Mouse (Mus musculus): ENCODE results near the gene Neurl3.
A peak's percentile ranks its signal among the peaks of the same experiment; 100 is the strongest.

Neurl3 gene

DNA sequence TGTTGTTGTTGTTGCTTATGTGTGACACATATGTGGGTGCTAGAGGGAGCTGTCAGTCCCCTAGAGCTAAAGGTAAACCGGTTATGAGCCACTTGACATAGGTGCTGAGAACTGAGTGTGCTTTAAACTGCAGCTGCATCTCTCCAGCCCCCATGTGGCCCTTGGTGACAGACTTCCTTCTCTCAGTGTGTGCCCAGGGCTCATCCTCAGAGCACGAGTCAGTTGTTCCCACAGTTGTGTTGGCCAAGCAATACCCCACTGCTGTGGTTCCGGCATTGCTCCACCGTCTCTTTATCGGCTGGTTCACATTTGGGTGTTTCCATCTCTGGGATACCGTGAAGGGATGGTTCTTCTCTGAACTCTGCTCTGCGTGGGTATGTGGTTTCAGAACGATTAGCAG is 17.2 kb downstream of the Neurl3 start:
- no peak for DNase-seq (ENCODE audit: low spot score)

DNA sequence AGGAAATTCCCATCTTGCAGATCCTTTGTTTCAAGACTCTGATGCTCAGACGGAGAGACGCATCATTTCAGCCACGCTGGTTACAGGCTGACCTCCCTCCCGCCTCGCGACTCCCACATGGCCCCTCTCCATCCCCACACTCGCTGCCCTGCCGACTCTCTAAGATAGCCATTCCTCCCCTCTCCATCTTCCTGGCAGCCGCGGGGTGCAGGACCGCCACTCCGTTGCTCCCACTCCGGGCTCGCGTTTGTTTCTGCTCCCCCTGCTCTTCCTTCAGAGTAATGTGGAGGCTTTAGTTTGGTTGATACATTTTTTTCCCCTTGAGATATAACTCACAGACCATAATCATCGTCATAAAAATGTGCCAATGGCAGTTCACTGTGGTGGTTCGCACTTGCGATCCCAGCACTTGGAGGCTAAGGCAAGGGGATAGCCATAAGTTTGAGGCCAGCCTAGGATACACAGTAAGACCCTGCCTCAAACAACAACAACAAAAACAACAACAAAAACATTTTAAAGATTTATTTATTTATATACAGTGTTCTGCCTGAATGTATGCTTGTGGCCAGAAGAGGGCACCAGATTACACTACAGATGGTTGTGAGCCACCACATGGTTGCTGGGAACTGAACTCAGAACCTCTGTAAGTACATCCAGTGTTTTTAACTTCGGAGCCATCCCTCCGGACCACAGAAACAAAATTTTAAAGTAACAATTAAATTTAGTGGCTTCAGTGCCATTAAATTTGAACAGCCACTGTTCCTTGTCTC is 18.4 kb downstream of the Neurl3 start:
- DNase-seq (ENCODE audit: low spot score) = peak; percentile 31

DNA sequence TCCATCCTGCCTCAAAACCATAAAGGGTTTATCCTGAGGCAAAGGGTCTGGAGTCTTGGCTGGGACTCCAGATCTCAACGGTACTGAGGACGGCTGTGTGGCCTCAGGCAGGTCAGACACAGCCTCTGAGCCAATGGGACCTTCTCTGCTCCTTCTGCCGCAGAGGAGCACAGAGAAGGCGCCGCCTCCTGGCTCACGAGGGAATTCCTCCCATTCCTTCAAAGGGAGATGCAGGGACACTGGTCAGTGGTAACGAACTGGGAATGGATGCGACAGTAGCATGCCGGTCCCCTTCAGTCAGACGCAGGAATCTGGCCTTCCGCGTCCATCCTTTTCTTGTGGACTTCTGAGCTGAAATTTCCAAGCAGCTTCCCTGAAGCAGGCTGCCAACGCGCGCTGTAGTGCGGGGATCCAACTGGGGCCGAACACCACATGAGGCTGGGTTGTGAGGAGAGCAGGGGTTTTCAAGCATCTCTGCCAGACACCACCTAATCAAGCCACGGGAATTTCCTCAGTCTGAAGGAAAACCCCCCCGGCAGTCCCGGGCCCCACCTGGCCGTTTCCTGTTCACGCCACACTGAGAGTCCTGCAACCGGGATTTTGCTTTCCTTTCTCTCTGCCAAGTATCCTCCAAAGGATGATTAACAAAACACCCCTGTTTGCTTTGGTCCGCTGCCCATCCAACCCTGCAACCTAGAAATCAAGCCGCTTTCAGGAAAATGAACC is 19.7 kb downstream of the Neurl3 start:
- peak; percentile 78 for DNase-seq (ENCODE audit: low spot score)

DNA sequence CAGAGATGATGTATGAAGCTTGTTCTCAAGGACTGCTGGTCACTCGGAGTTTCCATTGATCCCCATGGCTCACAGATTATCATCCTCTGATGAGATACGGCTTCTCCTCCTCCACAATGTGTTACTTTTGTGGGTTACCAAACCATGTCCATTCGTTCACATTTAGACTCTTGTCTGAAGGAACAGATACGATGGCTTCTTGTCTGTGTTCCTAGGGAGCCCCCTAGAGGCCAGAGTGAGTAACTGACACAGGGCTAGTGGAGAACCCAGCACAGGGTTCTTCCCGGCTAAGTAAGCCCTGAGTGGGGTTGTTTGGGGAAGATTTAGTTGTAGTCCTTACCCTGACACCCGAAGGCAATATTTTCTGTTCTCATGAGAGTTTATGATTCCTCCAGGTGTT is 21.7 kb downstream of the Neurl3 start:
- peak; percentile 82 for DNase-seq (ENCODE audit: low spot score)

DNA sequence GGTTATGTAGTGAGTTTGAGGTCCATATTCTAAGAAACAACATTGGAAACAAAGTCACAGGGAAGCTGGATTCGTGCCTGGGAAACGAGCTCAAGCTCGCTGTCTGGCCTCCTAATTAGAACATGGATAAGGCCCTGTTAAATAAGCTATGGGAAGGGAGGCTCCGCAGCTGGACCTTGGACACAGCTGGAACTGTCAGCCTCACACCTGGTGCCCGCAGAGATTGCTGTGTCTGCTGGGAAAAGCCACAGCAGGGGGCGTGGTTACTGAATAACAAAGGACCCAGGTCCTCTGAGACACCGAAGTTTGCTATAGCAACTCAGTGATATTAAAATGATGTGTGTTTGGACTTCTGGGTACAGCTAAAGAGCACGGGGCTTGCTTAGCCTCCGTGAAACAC is 23.1 kb downstream of the Neurl3 start:
- peak; percentile 27 for DNase-seq (ENCODE audit: low spot score)

DNA sequence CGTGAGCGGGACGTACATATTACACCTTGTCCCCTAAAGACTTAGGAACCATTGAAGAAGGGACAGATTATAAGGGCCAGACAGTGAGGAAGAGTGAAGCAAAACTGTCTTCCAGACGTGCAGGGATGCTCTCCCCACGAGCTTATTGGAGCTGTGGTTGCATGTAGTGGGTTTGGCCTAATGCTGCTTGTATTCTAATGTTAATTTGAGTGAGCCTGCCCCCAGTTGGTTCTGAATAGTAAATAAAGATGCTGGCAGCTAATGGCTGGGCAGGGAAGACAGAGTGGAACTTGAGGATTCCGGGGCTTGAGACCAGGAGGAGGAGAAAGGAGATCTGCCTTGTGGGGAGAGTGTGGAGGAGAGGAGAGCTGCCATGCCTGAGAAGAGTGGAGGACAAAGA is 27.8 kb downstream of the Neurl3 start:
- DNase-seq (ENCODE audit: low spot score) = no peak

DNA sequence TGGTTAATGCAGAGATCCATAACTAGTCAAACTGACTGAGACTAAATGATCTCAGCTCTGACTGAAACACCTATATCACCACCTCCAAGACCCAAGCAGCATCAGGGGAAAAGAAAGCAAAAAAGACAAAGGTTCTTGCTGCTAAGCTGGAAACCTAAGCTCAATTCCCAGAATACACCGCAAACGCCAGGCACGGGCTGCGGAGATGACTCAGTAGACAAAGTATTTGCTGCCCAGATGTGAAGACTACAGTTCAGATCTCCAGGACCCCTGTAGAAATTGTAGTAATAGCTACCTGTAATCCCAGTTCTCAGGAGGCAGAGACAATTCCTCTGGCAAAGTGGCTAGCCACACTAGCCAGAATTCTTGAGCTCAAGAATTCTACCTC is 29.7 kb downstream of the Neurl3 start:
- no peak for DNase-seq (ENCODE audit: low spot score)

DNA sequence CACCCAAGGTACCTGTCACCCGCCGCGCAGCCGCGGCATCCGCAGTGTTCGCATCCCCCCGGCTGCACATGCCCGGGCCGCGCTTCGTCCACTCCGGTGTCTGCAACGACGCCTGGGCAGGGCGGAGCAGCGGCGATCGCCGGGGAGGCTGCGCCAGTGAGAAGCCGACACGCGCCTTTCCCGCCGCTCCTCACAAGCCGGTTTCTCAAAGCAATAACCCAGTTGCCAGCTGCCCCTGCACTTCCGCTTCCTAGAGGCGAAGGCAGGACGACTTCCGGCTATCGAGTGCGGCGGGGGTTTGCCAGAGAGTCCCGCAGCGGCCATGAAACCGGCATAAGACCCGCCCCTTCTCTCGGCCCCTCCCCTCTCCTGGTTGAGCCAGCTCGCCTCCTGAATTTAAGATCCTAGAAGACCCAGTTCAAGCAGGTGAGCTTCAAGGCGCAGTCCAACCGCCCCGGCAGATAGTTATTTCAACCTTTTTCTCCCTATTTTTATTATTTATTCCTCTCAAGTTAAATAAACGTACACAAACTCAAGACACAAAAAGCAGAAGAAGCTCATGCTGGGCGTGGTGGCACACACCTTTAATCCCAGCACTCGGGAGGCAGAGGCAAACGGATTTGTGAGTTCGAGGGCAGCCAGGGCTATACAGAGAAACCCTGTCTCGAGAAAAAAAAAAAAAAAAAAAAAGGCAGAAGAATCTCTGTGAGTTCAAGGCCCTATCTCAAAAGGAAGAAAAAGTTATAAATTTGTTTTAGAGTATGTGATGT is 30.2 kb downstream of the Neurl3 start, which contains the start of gene Uggt1:
Uggt1 (minus strand) TSS at position 663 of the 770 bp plus-strand sequence.
- DNase-seq (ENCODE audit: low spot score) = peak; percentile 97

DNA sequence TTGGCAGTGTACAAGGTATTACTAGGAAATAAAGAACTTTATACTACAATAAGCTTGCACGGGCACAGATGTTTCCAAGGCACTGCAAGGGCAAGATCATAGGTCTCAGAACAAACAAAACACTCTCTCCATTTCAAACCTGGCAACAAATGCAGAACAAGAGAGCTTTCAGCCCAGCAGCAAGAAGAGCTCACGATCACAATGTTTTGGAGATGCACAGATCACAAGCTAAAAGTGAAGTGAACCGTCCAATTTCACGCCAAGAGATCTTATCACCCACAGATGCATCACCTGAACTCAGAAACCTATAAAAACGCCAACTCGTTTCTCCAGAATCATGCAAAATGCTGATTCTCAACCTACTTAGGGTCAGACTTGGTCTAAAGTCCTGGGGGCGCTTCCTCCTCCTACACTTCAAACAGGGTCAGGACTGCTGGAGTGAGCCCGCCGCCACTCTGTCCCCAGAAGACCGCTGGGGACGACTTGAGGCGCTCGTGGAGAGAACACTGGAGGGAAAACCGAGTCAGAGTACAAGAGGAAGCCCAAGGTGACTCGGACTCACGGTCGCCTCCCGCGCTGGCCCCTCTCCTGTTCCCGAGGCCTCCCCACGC is 30.9 kb downstream of the Neurl3 start:
- DNase-seq (ENCODE audit: low spot score) = no peak

DNA sequence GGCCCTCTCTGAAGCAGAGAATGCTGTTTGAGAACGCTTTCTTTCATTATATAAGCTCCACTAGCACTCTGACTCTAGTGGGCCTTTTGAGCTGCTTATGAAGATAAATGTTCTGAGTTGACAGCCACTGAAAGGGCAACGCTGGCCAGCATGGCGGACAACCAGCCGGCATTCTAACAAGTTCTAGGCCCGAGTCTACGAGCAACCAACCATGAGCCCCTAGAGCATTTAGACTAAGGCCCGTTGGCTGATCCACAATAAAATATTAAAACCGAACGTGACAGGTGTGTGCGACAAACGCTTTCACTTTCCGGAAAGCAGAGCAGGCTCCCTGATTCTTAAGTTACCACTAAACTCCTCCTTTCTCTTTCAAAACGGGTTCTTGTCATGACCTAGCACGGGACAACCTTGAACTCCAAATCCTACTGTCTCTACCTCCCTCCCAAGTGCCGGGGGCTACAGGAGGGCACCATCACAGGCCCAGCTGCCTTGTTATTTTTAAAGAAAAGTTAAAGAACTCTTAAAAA is 32.5 kb downstream of the Neurl3 start:
- DNase-seq (ENCODE audit: low spot score) = no peak

DNA sequence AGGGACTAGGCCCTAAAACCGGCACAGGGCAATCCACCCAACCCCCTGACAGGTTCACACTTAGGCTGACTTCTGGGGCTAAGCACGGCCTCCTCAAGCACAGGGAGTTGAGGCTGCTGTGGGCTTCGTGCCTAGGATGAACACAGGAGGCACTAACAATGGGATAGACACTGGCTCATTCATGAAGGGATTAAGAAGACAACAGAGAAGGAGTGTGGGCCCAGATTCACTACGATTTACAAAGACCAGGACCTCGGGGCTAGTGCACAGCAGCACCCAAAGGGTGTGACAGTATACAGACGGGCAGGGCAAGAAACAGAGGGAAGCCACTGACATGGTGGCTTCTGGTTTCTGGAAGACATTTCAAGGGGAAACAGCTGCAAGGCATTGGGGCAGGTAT is 34.3 kb downstream of the Neurl3 start:
- DNase-seq (ENCODE audit: low spot score) = no peak

DNA sequence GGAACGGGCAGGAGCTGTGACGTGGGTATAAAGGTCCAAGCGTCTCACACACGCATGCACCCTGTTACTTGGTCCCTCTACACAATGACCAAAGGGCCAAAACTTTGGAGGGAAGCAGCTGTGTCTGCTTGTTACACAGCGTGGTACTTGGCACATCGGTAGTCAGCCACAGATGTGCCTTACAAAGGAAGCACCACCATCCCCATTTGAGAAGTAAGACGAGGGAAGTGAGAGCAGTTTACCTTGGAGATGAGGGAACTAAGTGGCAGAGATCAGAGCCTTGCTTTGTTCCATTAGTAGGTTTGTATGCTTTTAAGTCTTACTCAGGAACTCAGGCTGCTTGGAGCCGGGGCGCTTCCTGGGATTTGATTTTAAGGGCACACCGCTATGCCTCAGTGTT is 35.1 kb downstream of the Neurl3 start:
- no peak for DNase-seq (ENCODE audit: low spot score)

DNA sequence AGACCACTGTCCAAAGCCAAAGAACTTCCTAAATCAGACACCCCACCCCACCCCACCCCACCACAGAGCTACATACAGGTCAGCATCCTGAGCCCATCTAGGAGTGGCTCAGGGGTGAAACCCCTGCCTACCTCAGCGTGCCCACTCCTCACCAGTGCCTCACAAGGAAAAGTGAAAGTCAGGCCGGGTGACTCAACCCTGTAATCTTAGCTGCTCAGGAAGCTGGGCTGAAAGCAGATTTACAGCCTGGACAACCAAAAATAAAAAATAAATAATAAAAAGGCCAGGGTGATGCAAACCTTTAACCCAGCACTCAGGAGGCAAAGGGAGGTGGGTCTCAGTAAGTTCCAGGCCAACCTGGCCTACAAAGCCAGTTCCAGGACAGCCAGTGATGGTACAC is 38.6 kb downstream of the Neurl3 start:
- no peak for DNase-seq (ENCODE audit: low spot score)

DNA sequence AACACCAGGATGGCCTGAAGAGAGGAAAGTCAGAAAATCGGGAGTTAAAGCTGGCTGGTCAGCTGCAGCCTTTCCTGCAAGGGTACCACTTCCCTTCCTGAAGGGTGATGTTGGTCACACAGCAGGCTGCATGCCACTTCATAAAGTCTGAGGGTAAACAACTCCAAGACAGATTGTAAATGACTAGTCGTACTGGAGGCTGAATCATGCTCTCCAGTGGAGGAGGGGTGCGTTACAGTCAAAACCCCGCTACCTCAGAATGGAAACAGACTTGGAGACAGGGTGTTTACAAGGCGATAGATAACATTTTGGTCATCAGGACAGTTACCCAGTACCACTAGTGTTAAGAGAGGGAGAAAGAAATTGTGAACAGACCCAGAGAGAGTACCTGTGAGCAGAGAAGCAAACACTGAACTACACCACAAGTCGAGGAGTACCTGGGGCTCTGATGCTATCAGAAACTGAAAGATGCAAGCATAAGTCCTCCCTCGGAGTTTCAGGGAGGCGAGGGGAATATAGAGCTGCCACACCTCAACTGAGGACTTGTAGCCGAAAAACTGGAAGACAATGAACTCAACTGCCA is 39.3 kb downstream of the Neurl3 start:
- no peak for DNase-seq (ENCODE audit: low spot score)

DNA sequence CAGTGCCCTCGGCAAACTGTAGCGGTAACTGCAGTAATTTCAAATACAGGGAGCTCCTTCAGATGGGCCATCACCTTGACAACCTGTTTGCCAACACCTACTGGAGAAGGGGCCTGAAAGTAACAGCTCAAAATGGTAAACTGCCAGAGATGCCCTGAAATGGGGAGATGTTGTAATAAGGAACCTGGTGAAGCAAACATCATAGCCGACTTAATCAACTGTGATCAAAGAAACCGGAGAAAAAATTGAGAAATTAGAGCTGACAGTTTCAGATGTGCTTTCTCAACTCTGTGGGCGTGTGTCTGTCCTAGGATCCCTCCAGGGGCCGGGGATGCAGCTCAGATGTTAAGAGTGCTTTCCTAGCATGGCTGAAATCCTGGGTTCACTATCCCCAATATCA is 41.3 kb downstream of the Neurl3 start:
- no peak for DNase-seq (ENCODE audit: low spot score)

DNA sequence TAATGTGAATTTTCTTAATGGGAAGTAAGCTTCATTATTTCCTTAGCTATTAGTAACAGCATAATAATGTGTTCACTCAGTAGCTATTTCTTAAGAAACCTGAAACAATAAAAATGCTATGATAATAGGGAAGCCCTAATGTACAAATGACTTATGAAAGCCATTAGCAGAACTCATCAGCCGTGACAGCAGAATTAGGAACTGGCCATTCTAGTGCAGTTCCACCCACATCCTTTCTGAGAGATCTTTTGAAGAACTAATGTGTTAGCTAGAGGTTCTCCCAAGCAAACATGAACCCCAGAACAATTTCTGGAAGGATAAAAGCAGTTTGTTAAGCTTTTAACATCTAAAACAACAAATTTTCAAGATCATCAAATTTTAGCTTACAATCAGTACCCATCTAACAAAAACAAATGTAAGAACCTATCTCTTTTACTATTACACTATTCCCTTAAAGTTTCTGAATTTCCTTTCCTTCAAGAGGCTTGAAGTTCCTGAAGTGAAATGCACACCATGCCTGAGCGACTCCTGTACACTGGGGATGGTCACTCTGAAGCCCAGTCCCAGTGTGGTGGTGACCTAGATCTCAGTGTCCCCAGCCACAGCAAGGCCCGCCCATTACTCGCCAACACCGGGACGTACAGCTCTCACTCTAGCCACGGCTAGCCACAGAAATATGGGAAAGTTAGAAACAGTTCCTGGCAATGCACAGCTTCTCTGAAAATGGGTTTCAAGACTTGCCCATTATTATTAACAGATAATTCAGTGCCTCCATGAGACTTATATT is 43.4 kb downstream of the Neurl3 start:
- DNase-seq (ENCODE audit: low spot score) = no peak

DNA sequence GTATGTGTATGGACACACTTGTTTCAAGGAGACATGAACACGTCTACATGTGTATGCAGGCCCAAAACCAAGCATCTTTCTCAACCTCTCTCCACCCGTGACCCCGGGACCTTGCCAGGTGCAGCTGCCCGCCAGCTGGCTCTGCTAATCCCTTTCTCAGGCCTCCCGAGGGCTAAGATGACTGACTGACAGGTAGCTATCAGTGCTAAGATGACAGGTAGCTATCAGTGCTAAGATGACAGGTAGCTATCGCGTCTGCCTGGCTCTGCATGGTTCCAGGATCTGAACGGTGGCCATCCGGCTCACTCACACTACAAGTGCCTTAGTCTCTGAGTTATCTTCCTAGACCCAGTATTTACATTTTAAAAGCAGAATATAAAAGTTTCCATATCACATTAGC is 46.0 kb downstream of the Neurl3 start:
- DNase-seq (ENCODE audit: low spot score) = no peak

DNA sequence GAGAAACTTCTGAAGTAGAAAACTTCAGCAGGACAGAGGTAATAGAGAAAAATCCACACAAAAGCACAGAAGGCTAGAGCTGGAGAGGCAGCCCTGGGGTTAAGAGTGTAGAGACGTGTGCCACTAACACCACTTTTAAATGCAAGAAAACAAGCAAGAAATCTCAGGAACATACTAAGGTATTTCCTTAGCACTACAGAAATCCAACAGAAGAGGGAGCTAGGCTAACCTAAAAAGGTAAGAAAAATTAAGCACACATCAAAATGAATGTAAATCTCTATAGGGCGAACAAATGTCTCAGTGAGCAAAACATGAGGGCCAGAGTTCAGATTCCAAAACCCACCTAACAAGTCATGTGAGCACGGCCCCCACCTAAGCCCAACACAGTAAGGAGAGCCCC is 49.8 kb downstream of the Neurl3 start:
- no peak for DNase-seq (ENCODE audit: low spot score)

Measured in embryo, embryonic 10 days (tissue).